Mouse (Mus musculus): ENCODE results near the gene Snx29. TPM values are rescaled to one million over a fixed set of nuclear protein-coding genes. Genes with fewer than 3 reads are reported as not detected.

Gene Snx29
- polyA plus RNA-seq, 2 experiments, result 1.9 TPM

DNA sequence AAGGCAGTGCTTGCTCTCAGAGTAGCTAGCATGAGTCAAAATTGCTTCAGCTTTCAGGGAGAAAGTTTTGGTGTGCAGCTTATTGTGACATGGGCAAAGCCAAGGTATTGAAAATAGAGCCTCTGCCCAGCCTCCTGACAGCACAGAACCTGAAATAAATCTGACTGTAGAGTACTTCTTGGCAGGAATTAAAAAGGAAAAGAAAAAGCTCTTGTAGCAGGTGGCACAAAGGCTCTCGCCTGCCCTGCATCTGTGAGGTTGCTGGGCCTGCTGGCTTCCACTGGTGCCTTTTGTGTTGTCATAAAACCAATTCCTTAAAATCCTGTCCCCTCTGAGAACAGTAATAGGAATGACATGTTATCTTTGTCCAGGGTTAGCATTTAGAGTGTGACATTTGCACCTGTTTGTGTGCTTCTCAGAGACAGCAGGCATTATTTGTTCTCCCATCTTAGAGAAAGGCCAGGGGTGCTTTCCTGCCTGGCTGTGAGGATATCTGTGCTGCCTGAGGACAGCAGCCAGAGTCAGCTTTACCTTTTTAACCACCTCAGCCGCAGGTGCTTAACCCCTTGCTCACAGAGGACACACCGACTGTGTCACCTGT, 289.9 kb downstream of the Snx29 start:
- H3K36me3 ChIP-seq (replicated peaks; ENCODE audit: control insufficient read depth, insufficient read depth, low read depth), result no peaks in the 10 kb centered on the region
- DNase-seq (ENCODE audit: low read depth in 3 of 3, low spot score in 3 of 3) (no peak), ATAC-seq (ENCODE audit: insufficient read depth) (no peak)
- TF ChIP-seq CTCF (IDR thresholded peaks at IDR 0.05; ENCODE audit: low read depth) (no peak), EP300 (IDR thresholded peaks at IDR 0.05; ENCODE audit: low read depth) (no peak)
- 75% methylated on average over 3 of the region's 3 CpGs for WGBS (ENCODE audit: insufficient replicate concordance)
- no peak overlapping the region for H3K27ac ChIP-seq
- H3K27me3 ChIP-seq (ENCODE audit: control insufficient read depth, insufficient read depth, low read length), result no peaks in the 10 kb centered on the region
- H3K4me3 ChIP-seq (ENCODE audit: insufficient read depth in 1 of 2, low read depth in 2 of 2, low read length in 2 of 2), result no peak overlapping the region
- H3K9me3 ChIP-seq (ENCODE audit: control insufficient read depth, low read length), result no peaks in the 10 kb centered on the region
- H3K4me2 ChIP-seq (ENCODE audit: low read depth), result no peak overlapping the region
- no peak overlapping the region for H3K9ac ChIP-seq (replicated peaks)
- H3K4me1 ChIP-seq (replicated peaks; ENCODE audit: control insufficient read depth in 2 of 2, insufficient read depth in 2 of 2, low read length in 1 of 2), result peaks cover 23 to 32% of the 10 kb centered on the region in 2 experiments

DNA sequence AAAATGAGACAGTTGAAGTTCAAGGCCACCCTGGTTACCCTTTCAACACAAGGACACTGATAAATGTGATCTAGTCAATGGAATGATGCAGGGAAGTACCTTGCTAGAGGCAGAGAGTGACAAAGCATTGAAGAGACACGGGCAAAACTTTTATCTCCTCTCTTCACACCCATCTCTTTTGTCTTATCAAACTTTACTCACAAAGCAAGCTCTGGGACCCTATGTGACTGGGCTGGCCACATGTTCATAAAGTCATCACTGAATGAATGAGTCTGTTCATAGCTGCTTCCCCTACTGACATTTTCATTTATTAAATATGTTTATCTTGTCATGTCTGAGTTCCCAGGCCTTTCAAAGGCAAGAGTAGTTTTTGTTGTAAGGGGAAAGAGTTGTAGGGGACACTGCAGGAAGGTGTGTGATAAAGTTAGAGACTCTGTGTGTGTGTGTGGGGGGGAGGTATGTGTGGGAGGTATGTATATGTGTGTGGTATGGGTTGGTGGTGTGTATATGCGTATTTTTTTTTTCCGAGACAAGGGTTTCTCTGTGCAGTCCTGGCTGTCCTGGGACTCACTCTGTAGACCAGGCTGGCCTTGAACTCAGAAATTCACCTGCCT, 291.8 kb downstream of the Snx29 start:
- Histone ChIP-seq H3K4me3 (ENCODE audit: insufficient read depth in 1 of 2, low read depth in 2 of 2, low read length in 2 of 2) (no peak overlapping the region), H3K36me3 (replicated peaks; ENCODE audit: control insufficient read depth, insufficient read depth, low read depth) (no peaks in the 10 kb centered on the region), H3K4me2 (ENCODE audit: low read depth) (peak overlapping the region; percentile 26), H3K9me3 (ENCODE audit: control insufficient read depth, low read length) (no peaks in the 10 kb centered on the region), H3K27ac (peak overlapping the region; percentile 56), H3K27me3 (ENCODE audit: control insufficient read depth, insufficient read depth, low read length) (no peaks in the 10 kb centered on the region), H3K4me1 (replicated peaks; ENCODE audit: control insufficient read depth in 2 of 2, insufficient read depth in 2 of 2, low read length in 1 of 2) (peaks cover 23 to 32% of the 10 kb centered on the region in 2 experiments), H3K9ac (replicated peaks) (no peak overlapping the region)
- DNase-seq (ENCODE audit: low read depth in 3 of 3, low spot score in 3 of 3) (peak; percentile 52 to 59 (median 58)), ATAC-seq (ENCODE audit: insufficient read depth) (peak; percentile 88)
- WGBS (ENCODE audit: insufficient replicate concordance), result 24% methylated on average over 3 of the region's 3 CpGs
- TF ChIP-seq EP300 (IDR thresholded peaks at IDR 0.05; ENCODE audit: low read depth), result peak; percentile 72
- no peak for TF ChIP-seq CTCF (IDR thresholded peaks at IDR 0.05; ENCODE audit: low read depth)

DNA sequence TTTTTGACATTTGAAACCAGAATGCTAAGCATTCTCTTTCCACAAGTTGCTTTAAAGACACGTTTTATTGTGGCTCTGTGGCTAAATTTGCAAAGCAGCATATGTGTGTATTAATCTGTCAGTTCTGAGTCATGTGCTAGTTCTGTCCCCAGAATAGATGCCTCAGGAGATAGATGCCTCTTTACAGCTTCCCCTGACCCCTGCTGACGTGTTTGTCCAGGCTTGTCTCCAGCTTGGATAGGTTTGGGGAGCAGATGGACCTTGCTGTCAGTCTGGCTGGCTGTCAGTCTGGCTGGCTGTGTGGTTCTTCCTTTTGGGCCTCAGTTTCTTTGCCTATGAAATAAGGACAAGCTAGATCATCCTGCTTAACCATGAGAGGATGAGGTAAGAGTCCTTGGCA, 292.9 kb downstream of the Snx29 start:
- 46% methylated on average over 2 of the region's 2 CpGs for WGBS (ENCODE audit: insufficient replicate concordance)
- H3K4me2 ChIP-seq (ENCODE audit: low read depth), result no peak overlapping the region
- no peaks in the 10 kb centered on the region for H3K9me3 ChIP-seq (ENCODE audit: control insufficient read depth, low read length)
- no peak overlapping the region for H3K4me3 ChIP-seq (ENCODE audit: insufficient read depth in 1 of 2, low read depth in 2 of 2, low read length in 2 of 2)
- H3K9ac ChIP-seq (replicated peaks), result no peak overlapping the region; the same call in 1 of the 2 replicates
- peaks cover 23 to 32% of the 10 kb centered on the region in 2 experiments for H3K4me1 ChIP-seq (replicated peaks; ENCODE audit: control insufficient read depth in 2 of 2, insufficient read depth in 2 of 2, low read length in 1 of 2)
- no peak overlapping the region; the same call in 1 of the 2 replicates for H3K27ac ChIP-seq
- DNase-seq (ENCODE audit: low read depth in 3 of 3, low spot score in 3 of 3) (no peak), ATAC-seq (ENCODE audit: insufficient read depth) (no peak)
- TF ChIP-seq EP300 (IDR thresholded peaks at IDR 0.05; ENCODE audit: low read depth) (no peak), CTCF (IDR thresholded peaks at IDR 0.05; ENCODE audit: low read depth) (no peak)
- no peaks in the 10 kb centered on the region for H3K36me3 ChIP-seq (replicated peaks; ENCODE audit: control insufficient read depth, insufficient read depth, low read depth)
- H3K27me3 ChIP-seq (ENCODE audit: control insufficient read depth, insufficient read depth, low read length), result no peaks in the 10 kb centered on the region

DNA sequence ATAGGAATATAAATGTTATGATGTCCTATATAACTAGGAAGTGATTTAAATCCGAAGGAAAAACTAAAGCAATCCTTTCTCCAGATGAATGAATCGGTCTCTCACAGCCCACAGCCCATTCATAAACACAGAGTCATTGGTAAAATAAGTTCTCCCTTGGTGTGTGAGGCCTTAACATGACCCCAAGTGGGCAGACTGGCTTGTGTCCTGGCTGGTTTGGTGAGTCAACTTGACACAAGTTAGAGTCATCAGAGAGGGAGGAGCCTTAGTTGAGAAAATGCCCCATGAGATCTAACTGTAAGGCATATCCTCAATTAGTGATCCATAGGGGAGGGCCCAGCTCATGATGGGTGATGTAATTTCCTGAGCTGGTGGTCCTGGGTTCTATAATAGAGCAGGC, 297.2 kb downstream of the Snx29 start:
- WGBS (ENCODE audit: insufficient replicate concordance), result 70% methylated on average over 2 of the region's 2 CpGs
- no peak overlapping the region for H3K9ac ChIP-seq (replicated peaks)
- H3K9me3 ChIP-seq (ENCODE audit: control insufficient read depth, low read length), result no peaks in the 10 kb centered on the region
- H3K27me3 ChIP-seq (ENCODE audit: control insufficient read depth, insufficient read depth, low read length), result no peaks in the 10 kb centered on the region
- H3K36me3 ChIP-seq (replicated peaks; ENCODE audit: control insufficient read depth, insufficient read depth, low read depth), result no peaks in the 10 kb centered on the region
- DNase-seq (ENCODE audit: low read depth in 3 of 3, low spot score in 3 of 3) (no peak), ATAC-seq (ENCODE audit: insufficient read depth) (no peak)
- H3K4me2 ChIP-seq (ENCODE audit: low read depth), result no peak overlapping the region
- no peak overlapping the region for H3K4me3 ChIP-seq (ENCODE audit: insufficient read depth in 1 of 2, low read depth in 2 of 2, low read length in 2 of 2)
- peaks cover 14 to 23% of the 10 kb centered on the region in 2 experiments for H3K4me1 ChIP-seq (replicated peaks; ENCODE audit: control insufficient read depth in 2 of 2, insufficient read depth in 2 of 2, low read length in 1 of 2)
- TF ChIP-seq EP300 (IDR thresholded peaks at IDR 0.05; ENCODE audit: low read depth), result no peak
- TF ChIP-seq CTCF (IDR thresholded peaks at IDR 0.05; ENCODE audit: low read depth), result no peak
- H3K27ac ChIP-seq, result no peak overlapping the region

DNA sequence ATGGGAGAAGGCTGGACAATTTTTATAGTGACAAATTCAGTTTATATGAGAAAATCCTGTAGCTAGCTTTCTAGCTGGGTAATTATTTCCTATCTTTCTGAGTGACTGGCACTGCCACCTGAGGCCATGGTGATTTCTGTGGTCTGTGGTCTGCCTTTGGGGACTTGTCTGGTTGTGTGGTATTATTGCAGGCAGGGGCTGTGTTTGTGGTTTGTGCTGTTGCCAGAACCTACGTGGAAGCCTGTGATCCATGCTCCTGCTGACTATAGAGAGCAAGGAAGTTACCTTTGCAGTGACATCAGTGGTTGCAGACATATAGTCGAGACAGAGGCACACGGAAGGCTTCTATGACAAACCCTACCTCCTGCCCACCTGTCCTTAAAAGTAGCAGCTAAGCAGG, 298.3 kb downstream of the Snx29 start:
- Histone ChIP-seq H3K27me3 (ENCODE audit: control insufficient read depth, insufficient read depth, low read length) (no peaks in the 10 kb centered on the region), H3K9ac (replicated peaks) (no peak overlapping the region), H3K9me3 (ENCODE audit: control insufficient read depth, low read length) (no peaks in the 10 kb centered on the region), H3K4me2 (ENCODE audit: low read depth) (no peak overlapping the region), H3K4me3 (ENCODE audit: insufficient read depth in 1 of 2, low read depth in 2 of 2, low read length in 2 of 2) (no peak overlapping the region), H3K36me3 (replicated peaks; ENCODE audit: control insufficient read depth, insufficient read depth, low read depth) (no peaks in the 10 kb centered on the region), H3K27ac (no peak overlapping the region), H3K4me1 (replicated peaks; ENCODE audit: control insufficient read depth in 2 of 2, insufficient read depth in 2 of 2, low read length in 1 of 2) (peaks cover 7 to 14% of the 10 kb centered on the region in 2 experiments; a peak in 3 of 4 replicates)
- TF ChIP-seq EP300 (IDR thresholded peaks at IDR 0.05; ENCODE audit: low read depth), result no peak
- no peak for TF ChIP-seq CTCF (IDR thresholded peaks at IDR 0.05; ENCODE audit: low read depth)
- ATAC-seq (ENCODE audit: insufficient read depth) (no peak), DNase-seq (ENCODE audit: low read depth in 3 of 3, low spot score in 3 of 3) (no peak)
- 48% methylated on average over 3 of the region's 3 CpGs for WGBS (ENCODE audit: insufficient replicate concordance)

Measured in liver, embryonic 14.5 days (tissue).